Mouse (Mus musculus) lung, postnatal 25 days (tissue): ENCODE measurements around the gene Ptgis.
"Not testable (repeated sequence)": the region's sequence is repeated elsewhere in the genome, so short reads cannot be mapped to it uniquely, and the experiment has no call there.

ENCODE experiments used
- DNase-seq: peaks from one replicate; pipeline ENCODE4 v3.0.0; 2022; ENCODE audit warnings: low spot score

Gene Ptgis

DNA sequence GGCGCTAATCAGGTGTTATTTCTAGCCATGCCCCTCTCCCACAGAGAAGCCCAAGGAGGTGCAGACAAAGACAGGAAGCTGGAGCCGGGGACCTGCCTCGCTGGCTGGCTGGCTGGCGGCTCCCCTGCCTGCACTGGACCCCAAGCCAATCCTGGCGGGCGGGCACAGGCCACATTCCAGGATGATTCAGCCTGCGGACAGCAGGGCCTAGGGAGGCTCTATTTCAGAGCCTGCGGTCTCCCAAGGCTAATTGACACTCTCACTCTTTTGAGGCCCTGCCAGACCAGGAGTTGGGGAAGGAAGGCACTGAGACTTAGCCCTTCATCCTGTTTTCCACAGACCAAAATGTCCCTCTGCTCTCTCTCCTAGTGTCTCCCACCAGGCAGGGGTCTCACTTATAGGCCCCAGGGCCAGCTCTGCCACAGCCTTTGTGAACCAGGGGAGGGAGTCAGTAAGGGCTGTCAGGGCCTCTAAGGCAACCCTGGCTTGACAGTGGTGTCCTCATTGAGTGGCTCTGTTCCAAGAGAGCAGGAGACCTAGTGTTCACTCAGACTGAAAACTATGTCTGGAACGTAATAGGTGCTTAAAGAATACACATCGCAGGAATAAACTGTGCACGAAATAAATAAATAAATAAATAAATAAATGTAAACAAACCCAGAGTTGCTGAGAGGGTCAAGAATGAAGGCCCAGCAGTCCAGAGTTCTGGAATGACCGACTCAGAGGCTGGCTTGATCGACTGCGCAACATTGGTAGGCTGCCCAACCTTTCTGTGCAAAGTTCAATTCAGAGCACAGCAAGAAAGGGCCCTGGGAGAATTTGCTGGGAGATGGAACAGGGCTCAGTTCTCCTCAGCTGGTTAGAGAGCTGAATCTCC, 8.0 kb downstream of the Ptgis start:
- DNase-seq: no peak

DNA sequence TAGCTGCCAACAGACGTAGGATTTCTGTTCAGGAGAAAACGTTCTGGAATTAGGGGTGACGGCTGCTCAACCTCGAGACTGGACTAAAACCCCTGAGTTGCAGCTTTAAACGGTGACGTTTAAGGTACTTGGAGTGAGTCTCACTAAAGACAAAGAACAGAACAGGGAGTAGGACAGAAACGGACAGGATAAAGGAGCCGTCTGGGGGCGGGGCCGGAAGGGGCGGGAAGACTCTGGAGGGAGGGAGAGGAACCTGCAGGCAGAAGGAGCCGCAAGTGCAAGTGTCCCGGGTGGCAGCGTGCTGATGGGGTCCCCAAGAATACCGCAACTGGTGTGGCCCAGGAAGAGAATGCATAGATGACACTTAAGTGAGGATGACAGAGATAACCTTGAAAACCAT, 9.8 kb downstream of the Ptgis start:
- DNase-seq: no peak

DNA sequence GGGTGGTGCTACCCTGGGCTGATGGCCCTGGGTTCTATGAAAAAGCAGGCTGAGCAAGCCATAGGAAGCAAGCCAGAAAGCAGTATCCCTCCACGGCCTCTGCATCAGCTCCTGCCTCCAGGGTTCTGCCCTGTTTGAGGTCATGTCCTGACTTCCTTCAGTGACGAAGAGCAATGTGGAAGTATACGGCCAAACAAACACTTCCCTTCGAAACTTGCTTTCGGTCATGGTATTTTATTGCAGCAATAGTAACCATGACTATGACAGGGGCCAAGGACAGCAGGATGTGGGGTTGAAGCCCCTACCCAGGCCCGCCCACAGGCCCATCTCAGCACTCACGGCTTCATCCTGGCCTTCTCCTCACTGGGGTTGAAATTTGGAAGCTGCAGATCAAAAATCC, 15.5 kb downstream of the Ptgis start:
- DNase-seq: no peak

DNA sequence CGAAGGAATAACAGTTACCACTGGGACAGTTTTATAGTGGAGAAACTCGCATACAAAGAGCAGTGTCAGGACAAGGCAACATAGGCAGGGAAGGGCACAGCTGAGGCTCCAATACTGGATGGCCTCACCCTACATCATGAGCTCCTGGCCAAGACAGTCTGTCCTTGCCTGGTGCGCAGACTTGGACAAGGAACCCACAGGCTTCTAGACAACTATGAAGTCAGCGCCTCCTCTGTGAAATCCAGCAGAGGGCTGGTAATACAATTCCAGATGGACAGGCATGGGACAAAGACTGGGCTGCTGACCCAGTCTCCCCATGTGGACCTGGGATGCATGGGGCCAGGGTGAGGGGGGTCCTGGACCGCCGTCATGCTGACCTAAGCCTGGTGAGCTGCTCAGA, 16.2 kb downstream of the Ptgis start:
- no peak for DNase-seq

DNA sequence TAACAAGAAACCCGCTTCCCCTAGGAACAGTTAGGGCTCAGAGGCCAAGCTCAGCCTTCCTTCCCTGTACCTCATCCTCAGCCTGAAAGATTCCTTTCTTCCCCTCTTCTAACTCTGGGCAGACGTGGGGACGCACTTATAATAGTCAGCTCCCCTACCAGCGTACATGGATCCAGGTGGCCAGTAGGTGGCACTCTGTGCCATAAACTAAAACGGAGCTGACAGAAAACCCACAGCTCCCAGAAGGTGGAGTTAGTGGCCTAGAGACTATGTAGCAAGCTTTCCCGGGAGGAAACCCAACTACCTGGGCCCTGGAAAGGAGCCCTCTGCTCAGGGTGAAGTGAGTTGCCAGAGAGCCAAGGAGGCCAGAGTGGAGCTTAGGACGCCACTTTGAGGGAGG, 18.3 kb downstream of the Ptgis start:
- DNase-seq: peak; percentile 77

DNA sequence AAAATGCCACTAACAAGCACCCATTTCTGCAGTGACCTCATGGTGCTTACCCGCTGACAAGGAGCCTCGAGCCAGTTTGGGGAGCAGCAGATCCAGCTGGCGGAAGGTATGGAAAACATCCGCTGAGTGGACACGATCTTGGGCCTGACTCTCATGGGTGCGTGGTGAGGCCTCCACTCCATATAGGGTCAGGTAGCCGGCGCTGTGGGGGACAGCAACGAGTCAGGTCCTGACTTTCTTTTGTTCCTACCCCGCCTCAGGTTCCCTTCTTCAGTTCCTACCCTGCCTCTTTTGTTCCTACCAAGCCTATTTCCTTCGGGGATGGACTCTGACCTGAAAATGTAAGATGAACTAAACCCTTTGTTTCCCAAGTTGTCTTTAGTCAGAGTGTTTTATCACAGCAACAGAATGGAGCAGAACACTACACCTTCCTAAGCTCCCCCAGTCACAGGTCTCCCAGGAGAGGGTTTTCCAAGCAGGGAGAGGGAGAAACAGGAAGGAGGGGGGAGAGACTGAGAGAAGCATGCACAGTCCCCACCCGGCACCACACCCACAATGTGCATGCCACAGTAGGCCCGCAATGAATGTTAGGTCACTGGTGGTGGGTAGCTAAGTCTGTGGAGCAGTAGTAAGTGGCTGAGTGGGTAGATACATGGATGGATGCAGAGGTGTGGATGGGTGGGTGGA, 19.1 kb downstream of the Ptgis start:
- DNase-seq: no peak

DNA sequence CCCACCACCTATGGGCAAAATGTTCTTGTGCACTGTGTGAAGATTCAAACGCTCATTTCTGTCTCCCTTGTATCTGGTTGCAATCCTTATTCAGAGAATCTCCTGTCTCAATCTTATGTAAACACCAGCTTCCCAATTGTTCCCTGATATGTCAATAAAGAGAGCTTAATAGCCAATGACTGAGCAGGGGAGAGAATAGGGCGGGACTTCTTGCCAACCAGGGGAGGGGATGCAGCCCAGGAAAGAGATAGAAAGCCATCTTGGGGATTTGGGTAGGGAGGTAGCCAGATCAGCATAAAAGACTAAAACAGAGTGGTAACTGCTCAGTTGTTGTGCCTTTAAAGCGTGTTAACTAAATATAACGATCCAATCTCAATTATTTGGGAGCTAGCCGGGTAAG, 19.7 kb downstream of the Ptgis start:
- no peak for DNase-seq

DNA sequence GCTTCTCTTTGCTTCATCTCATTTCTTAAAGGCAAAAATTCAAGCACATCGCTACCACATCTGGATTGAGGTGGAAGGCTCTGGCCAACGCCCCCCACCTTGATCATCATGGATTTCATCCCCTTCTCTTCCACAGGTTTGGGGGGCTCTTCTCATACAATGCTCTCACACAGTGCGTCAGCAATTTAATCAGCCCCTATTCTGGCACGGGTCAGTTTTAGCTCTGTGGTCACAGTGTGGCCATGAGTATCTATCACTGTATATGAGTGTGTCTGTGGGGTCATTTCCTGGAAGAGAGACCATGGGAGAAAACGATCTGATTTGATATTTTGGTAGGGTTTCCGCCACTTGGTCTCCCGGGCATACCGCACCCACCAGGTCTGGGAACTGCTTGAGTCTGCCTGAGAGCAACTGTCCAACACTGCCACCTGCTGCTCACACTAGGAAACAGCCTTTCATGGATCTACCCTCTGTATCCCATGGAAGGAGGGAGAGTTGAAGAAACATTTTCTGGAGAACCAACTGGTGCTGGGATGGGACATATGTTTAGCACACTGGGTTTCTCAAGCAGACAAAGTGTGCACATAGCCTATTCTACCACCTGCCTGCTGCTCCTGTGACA, 21.1 kb downstream of the Ptgis start:
- peak; percentile 85 for DNase-seq

DNA sequence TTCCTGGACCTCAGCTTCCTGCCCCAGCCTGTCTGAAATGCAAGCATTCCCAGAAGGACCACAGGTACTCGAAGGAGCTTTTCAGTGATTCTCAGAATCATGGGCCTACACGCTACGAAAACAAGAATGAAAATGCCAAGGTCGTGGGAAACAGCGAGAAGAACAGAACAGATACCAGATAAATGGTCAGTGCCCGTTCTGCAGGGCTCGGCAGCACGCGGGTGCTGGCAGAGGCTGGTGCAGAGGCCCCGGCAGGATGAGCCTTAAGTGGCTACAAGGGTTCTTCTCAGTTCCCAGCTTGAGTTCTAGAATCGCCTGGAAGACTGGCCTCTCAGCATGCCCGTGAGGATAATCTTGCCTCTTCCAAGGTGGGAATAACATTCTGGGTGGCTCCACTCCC, 26.7 kb downstream of the Ptgis start:
- no peak for DNase-seq

DNA sequence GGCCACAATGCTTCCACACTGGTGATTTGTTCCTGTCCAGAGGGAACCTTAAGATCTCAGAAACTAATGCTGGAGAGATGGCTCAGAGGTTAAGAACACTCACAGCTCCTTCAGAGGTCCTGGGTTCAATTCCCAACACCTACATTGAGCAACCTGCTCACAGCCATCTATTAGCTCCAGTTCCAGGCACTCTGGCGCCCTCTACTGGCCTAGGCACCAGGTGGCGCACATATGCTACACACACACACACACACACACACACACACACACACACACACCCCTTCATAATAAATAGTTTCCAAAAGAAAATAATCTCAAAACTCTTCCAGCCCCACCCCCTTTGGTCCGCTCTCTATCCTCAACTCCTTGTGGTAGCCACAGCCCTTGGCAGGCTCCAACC, 27.3 kb downstream of the Ptgis start:
- no peak for DNase-seq

DNA sequence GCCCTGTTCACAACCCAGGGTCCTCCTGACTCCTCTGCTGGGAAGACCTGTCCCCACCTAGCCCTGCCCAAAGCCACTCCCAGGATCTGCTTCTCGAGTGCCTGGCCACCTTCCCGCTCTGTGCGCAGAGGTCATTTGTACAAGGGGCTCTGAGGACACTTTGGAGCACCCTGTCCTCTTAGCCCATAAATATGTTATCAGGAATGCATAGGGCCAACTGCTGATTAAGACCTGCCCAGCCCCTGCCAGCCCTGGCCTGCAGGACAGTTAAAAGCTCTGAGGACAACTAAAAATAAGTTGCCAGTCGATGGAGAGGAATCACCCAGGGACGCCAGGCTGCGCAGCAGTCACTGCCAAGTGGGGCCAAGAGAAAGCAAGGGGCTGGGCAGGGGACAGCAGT, 27.9 kb downstream of the Ptgis start:
- no peak for DNase-seq

DNA sequence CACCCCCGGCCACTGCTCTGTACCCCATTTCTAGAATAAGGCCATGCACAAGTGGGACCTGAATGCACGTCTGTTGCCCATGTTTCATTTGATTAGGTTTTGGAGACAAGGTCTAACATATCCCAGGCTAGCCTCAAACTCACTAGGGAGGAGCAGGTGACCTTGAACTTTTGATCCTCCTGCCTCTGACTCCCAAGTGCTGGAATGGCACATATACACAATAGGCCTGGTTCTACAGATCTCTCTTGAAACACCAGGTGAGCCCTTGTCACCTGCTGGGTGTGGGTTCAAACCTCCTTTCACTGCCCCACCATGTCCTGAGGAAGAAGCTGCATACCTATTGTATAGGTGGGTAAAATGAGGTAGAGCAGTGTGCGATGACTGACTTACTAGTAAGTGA, 28.3 kb downstream of the Ptgis start:
- no peak for DNase-seq

DNA sequence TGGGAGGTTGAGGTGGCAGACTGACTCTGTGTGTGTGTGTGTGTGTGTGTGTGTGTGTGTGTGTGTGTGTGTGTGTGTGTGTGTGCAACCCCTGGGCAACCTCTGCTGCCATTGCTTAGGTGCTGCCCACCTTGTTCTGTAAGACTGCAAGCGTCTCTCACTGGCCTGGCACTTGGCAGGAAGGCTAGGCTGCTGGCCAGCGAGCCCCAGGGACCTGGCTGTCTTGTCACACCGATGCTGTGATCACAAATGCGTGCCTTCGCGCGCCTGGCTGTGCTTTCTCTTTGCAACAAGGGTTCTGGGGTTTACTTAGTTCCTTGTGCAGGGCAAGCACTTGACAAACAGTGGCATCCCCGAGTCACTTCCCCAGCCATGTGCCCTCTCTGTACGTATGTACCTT, 30.5 kb downstream of the Ptgis start:
- no peak for DNase-seq

DNA sequence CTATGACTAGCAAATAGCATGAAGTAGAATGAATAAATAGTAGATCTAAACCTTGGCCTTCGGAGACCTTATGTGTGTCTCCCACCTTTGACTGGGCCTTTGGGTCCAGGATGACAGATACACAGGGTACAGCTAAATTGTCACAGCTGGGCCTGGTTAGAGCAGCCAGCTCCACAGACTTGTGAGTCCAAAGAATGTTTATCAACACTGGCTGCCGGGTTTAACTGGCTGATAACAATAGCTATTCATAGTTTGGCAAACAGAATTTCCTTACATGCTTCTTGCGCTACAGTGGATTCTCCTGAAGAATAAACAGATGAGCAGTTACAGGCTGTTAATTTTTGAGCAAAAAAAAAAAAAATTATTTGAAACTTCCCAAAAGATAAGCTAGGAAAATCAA, 31.4 kb downstream of the Ptgis start:
- DNase-seq: peak; percentile 34

DNA sequence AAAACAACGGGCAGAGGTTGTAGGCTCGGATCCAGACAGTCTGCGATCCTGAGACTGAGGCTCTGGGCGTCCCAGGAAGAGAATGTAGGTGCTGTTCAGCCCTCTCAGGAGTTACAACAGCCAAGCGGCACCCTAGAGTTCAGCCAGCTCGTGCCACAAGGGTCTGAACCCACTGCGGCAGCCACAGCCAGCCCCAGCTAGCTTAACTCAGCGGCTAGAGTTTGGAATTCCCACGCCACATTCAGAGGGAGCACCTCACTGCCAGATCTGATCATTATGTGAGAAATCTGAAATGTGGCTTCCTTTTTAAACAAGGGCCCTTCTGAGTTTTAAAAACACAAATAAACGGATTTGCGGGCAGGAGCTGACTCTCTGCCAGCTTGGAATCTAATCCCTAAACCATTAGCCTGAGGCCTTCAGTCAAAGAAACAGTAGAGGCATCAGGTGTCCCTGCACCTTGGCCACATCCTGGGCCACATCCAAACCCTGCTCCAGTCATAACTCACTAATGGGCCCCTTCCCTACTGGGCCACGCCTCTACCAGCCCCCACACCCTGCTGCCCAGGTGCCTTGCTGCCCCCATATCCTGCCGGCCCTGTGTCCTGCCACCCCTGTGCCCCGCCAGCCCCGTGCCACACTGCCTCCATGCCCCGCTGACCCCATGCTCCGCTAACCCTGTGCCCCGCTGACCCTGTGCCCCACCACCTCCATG, 34.3 kb downstream of the Ptgis start:
- no peak for DNase-seq

DNA sequence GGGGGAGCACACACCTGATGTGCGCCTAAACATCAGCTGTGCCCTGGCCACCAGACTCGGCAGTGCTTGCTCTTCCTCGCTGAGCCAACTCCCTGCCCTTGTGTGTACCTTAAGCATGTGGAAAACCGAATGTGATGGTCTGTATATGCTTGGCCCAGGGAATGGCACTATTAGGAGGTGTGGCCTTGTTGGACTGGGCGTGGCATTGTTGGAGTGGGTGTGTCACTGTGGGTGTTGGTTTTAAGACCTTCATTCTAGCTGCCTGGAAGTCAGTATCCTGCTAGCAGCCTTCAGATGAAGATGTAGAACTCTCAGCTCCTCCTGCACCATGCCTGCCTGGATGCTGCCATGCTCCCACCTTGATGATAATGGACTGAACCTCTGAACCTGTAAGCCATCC, 35.7 kb downstream of the Ptgis start:
- not testable (repeated sequence) for DNase-seq

DNA sequence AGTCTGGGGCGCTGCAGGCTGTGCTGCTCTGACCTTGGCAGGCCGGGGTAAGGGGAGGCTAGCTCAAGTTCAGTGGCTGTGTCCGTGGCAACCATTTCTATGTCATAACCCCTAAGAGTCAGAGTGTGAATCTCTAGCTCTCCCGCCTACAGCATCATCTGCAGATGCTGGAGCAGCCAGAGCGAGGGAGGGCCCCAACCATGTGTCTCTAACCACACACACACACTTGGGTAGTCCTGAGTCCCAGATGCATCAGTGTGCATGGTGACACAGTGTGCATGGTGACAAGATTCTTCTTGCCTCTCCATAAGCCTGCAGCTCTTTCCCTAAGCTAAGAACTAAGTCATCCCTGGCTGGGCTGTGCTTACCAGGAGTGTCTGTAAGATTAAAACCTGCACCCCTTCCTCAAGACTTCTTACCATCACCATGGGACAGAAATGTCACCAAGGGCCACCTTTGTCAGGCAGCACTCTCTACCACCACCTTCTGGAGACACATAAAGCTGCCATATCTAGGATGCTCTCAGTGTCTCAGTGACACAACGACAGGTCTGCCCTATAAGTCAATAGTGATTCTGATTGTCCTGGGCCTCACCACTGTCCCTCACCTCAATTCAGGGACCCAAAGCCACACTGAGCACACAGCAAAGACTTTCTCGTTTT, 36.8 kb downstream of the Ptgis start:
- DNase-seq: no peak

DNA sequence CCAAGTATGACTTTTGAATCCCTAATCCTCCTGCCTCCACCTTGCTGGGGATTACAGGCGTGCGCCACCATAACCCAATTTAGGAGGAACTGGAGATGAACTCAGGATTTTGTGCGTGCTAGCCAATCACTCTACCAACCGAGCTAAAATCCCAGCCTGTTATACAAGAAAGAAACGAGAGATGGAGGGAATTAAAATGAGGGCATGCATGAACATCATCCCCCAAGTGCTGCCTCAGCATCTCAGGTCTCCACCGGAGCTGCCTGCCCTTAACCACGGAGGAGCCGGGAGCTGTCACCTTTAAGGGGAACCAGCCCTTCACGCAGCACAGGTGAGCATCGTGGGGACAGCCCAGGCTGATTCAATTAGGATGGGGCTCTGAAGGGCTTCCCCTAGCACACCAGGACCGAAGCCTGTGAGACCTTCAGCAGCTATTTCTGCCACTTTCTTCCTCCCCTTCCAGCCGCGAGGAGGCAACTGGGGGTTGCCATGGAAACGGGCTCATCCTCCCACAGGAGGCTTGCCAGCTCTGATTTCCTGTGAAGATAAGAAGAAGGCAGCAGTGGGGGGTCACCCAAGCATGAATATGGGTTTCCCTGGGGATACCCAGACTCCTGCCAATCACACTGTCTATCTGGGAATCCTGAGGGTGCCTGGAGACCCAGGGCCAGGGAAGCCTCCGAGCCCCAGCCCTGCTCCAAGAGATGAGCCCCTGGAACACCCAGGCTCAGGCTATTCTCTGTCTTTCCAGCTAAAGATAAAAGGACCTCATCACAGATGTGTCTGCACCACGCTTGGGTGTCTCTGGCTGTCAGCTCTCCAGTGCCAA, 38.7 kb downstream of the Ptgis start:
- no peak for DNase-seq

DNA sequence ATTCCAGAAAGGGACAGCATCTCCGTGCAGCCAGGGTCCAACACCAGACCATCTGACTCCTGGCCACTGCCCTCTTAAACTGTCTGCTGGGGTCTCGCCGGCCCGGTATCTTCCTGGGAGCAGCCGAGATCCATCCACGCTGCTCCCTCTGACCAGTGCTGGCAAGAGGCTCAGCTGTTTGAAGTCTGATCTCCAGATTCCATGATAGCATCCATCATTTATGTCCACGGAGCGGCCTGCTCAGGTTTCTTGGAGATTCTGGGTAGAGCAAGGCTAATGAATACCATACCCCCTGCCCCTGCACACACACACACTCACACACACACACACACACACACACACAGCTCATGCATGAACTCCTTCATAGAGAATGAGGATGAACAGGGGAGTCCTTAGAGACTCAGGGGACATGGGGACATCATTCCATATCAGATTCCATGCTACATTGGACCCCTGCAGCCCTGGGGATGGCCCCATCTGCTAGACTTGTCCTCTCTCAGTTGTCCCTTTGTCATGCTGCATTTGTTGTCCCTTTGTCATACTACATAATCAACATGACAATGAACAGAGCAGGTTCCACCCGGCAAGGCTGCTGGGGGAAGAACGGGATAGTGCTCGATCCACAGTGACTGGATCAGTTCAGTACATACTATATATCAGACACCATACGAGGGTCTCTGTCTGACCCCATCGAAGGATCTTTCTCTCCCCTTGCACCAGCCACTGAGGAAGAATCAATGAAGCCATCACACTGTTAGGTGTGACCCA, 41.6 kb downstream of the Ptgis start:
- DNase-seq: no peak

DNA sequence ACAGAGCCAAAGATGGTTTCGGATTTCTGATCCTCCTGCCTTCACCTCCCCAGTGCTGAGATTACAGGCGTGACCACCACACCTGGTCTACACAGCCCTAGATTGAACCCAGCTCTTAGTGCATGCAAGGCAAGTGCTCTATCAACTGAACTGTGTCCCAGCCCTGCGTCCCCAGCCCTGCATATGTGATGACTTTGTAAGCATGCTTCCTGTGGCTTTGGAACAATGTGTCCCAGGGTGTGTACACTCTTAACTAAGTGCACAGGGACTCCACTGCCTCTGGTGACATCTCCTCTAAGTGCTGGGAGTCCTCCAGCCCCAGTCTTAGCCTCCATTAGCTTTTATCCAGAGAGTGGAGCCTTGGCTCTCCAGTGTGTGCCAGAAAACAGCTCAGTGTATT, 47.0 kb downstream of the Ptgis start:
- DNase-seq: no peak

DNA sequence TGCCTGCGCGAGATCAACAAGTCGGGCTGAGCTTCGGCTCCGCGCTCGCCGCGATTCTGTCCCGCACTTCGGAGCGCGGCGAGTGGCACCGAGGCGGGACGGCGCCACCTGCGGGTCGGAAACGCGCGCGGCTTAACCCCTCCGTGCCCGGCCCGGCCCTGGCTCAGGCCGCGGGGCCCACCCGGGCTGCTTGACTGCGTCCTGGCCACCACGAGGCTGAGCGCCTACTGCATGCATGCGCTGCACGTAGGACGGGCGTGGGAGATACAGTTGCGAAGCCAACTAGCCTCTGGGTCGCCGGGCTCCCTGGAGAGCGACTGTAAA, 50.4 kb downstream of the Ptgis start, which contains the start of gene Kcnb1:
Gene Kcnb1, minus strand, starts transcription at position 80 of the 324 bp plus-strand sequence.
- DNase-seq: peak; percentile 27
